Mouse (Mus musculus) megakaryocyte-erythroid progenitor cell, adult 5 weeks (primary cell): ENCODE results near the gene Ripk1. TPM values are rescaled to one million over a fixed set of nuclear protein-coding genes. Genes with fewer than 3 reads are reported as not detected.

Experiments used
- polyA plus RNA-seq: library from polyadenylated mRNA; stranded (reverse); fragments of >175 nt; gene quantifications from 2 replicates; pipeline ENCODE4 v1.2.3, GENCODE M21; 2012

Gene Ripk1
- 10.1 and 11.1 TPM in 2 replicates for polyA plus RNA-seq

GRCm38 (mm10) chr13:34002058-34003006 lies at the start of gene Ripk1, which contains the start of gene Serpinb6a:
Gene Ripk1 (plus strand): TSS chr13:34002363.
Gene Serpinb6a (minus strand): TSS chr13:34002794.

GRCm38 (mm10) chr13:33964206-33965046 lies 37.7 kb upstream of the Ripk1 start, which contains the start of gene Nqo2:
Gene Nqo2 (plus strand): TSS chr13:33964687.

DNA sequence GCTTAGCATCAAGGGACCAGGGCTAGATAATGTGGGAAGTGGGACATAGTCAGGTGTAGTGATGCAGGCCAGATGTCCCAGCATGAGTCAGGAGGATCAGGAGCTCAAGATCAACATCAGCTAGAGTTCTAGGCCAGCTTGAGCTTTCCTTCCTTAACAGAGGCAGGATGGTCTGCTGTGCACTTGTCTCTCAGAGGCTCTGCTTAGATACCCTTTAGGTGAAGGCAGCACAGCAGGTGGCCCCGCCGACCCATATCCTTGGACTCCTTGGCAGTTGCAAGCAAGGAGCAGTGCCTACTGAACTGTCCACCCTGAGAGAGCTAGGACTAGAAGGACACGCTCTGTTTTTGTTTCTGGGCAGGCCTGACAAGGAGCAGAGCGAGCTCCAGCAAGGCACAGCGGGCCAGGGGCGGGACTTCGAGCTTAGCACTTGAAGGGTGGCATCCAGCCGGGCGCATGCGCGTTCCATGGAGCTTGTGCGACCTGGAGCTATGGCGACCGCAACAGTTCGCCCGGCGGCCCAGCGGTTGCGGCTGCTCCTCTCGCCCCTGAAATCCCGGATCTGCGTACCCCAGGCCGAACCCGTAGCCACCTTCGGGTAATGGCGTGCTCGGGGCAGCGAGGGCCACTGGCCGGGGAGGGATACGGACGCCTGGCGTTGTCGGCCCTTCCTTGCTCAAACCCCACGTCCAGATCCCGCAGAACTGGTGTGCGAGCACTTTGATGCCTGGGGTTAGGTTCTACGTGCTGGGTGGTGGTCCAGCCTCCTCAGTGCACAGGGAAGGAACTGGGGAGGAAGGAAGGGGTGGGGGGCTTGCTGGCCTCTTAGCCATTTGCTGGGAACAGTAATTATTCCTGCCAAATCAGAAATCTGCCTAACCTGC lies 35.3 kb downstream of the Ripk1 start, which contains the start of gene Bphl:
TSS of gene Bphl (plus strand) at position 426 of the 884 bp plus-strand sequence.

GRCm38 (mm10) chr13:34077492-34078271 lies 75.5 kb downstream of the Ripk1 start, which contains the start of gene Tubb2a:
Gene Tubb2a (minus strand): TSS chr13:34078007.

Other genes starting within 250 kb of the Ripk1 start
- not detected in 2 replicates for gene Serpinb6e, start 159.0 kb upstream of the Ripk1 start, polyA plus RNA-seq
- gene Serpinb6c, start 96.7 kb upstream of the Ripk1 start, polyA plus RNA-seq: not detected in 2 replicates
- 1.6 and 1.9 TPM in 2 replicates for gene Nqo2, start 37.7 kb upstream of the Ripk1 start, polyA plus RNA-seq
- gene Serpinb6a, start 431 bp downstream of the Ripk1 start, polyA plus RNA-seq: 5.8 and 6.0 TPM in 2 replicates
- 22.5 and 26.9 TPM in 2 replicates for gene Bphl, start 35.2 kb downstream of the Ripk1 start, polyA plus RNA-seq
- 19.7 and 22.8 TPM in 2 replicates for gene Tubb2a, start 75.6 kb downstream of the Ripk1 start, polyA plus RNA-seq
- gene Tubb2b, start 128.1 kb downstream of the Ripk1 start, polyA plus RNA-seq: 1.2 and 1.3 TPM in 2 replicates
- gene Psmg4, start 160.6 kb downstream of the Ripk1 start, polyA plus RNA-seq: 50.6 and 51.4 TPM in 2 replicates